Mouse (Mus musculus) G1E (cell line): ENCODE measurements around the gene Kmt2b.

Experiments
- CTCF ChIP-seq: IDR thresholded peaks from 2 replicates; pipeline ENCODE4 v1.5.1; 2012; ENCODE audit warnings: low read depth, low read length, inconsistent platforms, mixed read lengths
- GATA2 ChIP-seq: IDR thresholded peaks from 2 replicates; pipeline ENCODE4 v1.6.1; 2012; ENCODE audit warnings: low read depth, low read length, inconsistent platforms, borderline replicate concordance
- TAL1 ChIP-seq: conservative IDR thresholded peaks from 2 replicates; pipeline ENCODE4 v1.6.1; 2012; ENCODE audit warnings: low read depth, low read length, inconsistent platforms, mixed read lengths

DNA sequence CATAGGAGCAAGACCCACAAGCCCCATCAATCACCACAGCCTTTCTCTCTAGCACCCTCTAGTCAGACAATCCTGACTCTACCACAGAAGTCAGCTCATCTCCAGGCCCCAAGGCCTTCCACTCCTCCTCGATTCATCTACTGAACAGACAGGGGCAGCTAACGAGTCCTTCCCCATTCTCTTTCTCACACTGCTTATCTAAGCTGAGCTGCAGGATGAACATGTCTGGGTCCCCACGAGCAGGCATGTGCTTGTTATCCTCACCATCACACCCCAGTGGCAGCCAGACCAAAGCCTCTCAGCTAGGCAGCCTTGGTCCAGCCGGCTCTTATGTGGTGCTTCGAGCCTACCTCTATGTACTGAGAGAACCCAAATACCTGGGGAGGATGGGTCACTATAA is 16.1 kb downstream of the Kmt2b start:
- TF ChIP-seq CTCF: no peak
- no peak for TF ChIP-seq GATA2
- no peak for TF ChIP-seq TAL1
